Mouse (Mus musculus) hindbrain, embryonic 11.5 days (tissue): ENCODE results near the gene Lin37. TPM values are rescaled to one million over a fixed set of nuclear protein-coding genes. Genes with fewer than 3 reads are reported as not detected.

Experiments used
- ATAC-seq: fragments of 200-750 bp; cut with Nextera tagmentation; 2 replicates; pipeline ENCODE4 v1.8.0; 2017; ENCODE audit warnings: mild to moderate bottlenecking, moderate TSS enrichment, moderate library complexity; ENCODE audit not compliant: low FRiP score
- DNase-seq: peaks from one replicate; pipeline ENCODE4 v3.0.0-alpha.2; 2015; ENCODE audit warnings: low spot score
- H3K27ac ChIP-seq: fragments of 300-500 bp; sonication (generic); 2 replicates; pipeline ENCODE4 v1.5.1; 2014; ENCODE audit warnings: mild to moderate bottlenecking, low read depth, low read length
- H3K27me3 ChIP-seq: fragments of 300-500 bp; sonication (generic); 2 replicates; pipeline ENCODE4 v1.6.1; 2014; ENCODE audit warnings: mild to moderate bottlenecking, low read length, moderate library complexity, mixed read lengths; ENCODE audit not compliant: control insufficient read depth, insufficient read depth
- H3K36me3 ChIP-seq: fragments of 300-500 bp; sonication (generic); 2 replicates; pipeline ENCODE4 v1.6.1; 2014; ENCODE audit warnings: mild to moderate bottlenecking, low read length, moderate library complexity, mixed read lengths; ENCODE audit not compliant: control insufficient read depth, insufficient read depth
- H3K4me1 ChIP-seq: fragments of 300-500 bp; sonication (generic); replicated peaks from 2 replicates; pipeline ENCODE4 v1.6.1; 2014; ENCODE audit warnings: low read length, mixed read lengths; ENCODE audit not compliant: control insufficient read depth, insufficient read depth
- H3K4me2 ChIP-seq: fragments of 300-500 bp; sonication (generic); replicated peaks from 2 replicates; pipeline ENCODE4 v1.6.1; 2014; ENCODE audit warnings: mild to moderate bottlenecking, low read depth, low read length
- H3K4me3 ChIP-seq: fragments of 300-500 bp; sonication (generic); 2 replicates; pipeline ENCODE4 v1.5.1; 2014; ENCODE audit warnings: low read depth, low read length
- H3K9ac ChIP-seq: fragments of 300-500 bp; sonication (generic); 2 replicates; pipeline ENCODE4 v1.6.1; 2014; ENCODE audit warnings: low read depth, low read length
- H3K9me3 ChIP-seq: fragments of 300-500 bp; sonication (generic); 2 replicates; pipeline ENCODE4 v1.6.1; 2016; ENCODE audit warnings: low read length; ENCODE audit not compliant: control insufficient read depth
- WGBS: fragments of 180-500 bp; shearing (Covaris S2); extraction: QIAGEN DNeasy Blood & Tissue Kit; methylation state at CpG from one replicate; pipeline ENCODE4 v1.1.7; 2014; 5-methylcytosine and 5-hydroxymethylcytosine counted together
- polyA plus RNA-seq: library from polyadenylated mRNA; unstranded; fragments of >200 nt; fragmentation: Nextera tagmentation; extraction: Ambion mirVana; gene quantifications from 2 replicates; pipeline ENCODE4 v1.2.1, GENCODE M21; 2014

The Lin37 gene
- polyA plus RNA-seq, 1 experiment from 2014 or later, result 48.3 TPM

DNA sequence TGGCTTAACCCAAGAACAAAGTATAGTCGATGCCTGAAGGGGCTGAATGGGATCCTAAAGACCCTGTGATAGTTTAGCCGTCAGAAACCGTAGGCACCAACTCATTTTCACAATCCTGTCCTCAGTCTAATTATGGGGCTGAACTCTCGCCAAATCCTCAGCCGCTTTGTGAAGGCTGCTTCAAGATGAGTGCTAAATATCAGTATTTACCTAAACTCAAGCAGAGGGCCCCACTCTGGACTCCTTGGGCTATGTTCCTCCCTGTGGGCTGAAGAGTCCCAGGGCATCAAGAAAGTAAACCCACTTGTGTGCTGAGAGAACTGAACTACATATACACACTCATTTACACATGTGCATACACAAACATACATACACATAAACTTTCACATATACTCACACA is 37.2 kb upstream of the Lin37 start:
- ATAC-seq, result no peak
- Histone ChIP-seq H3K4me2 (no peak overlapping the region), H3K27ac (no peak overlapping the region), H3K9me3 (no peaks in the 10 kb centered on the region), H3K4me3 (no peak overlapping the region), H3K9ac (no peak overlapping the region), H3K4me1 (no peaks in the 10 kb centered on the region), H3K36me3 (no peaks in the 10 kb centered on the region), H3K27me3 (no peaks in the 10 kb centered on the region)
- WGBS, result 78% methylated on average over 5 of the region's 5 CpGs
- DNase-seq, result no peak

DNA sequence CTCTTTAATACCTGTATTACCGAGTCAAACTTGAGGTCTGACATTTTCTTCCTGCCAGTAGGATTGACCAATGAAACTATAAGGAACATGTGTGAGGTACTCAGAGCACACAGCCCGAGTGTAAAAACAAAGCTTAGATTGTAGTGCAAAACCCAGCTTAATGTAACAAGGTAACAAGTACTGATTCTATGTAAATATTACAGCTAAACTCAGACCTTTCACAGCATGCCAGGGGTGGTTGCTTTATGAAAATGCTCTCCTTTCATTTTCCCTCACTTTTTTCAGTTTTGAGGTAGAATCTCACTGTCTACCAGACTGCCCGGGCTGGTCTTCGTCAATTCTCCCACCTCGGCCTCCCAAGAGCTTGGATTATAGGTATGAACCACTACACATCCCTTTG is 36.5 kb upstream of the Lin37 start:
- Histone ChIP-seq H3K9ac (no peak overlapping the region), H3K4me2 (no peak overlapping the region), H3K27ac (no peak overlapping the region), H3K36me3 (no peaks in the 10 kb centered on the region), H3K27me3 (no peaks in the 10 kb centered on the region), H3K4me1 (no peaks in the 10 kb centered on the region), H3K4me3 (no peak overlapping the region), H3K9me3 (no peaks in the 10 kb centered on the region)
- DNase-seq, result no peak
- ATAC-seq, result no peak
- WGBS, result 84% methylated on average over 5 of the region's 5 CpGs

DNA sequence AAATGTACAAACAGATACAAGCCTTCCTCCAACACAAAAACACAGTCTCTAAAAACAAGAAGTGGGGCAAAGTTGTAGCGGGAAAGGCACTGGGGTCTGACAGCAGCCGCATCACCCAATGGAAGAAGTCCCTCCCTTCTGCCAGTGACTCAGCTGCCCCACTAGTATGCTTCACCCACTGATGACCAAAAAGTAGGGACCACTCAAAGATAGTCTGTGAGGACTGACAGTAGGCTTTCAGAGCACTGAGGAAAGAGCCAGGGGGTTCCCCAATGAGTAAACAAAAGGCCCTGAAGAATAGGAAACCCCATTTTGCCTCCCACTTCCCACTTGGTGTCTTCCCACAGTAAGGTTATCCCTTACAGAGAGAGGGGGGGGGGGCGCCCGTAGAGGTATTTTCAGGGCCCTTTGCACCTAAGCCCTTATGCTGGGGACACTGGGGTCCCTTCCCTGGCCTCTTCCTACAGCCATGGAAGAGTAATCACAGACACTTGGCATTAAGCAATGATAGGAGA is 34.9 kb upstream of the Lin37 start:
- Histone ChIP-seq H3K4me2 (no peak overlapping the region), H3K27ac (no peak overlapping the region), H3K4me3 (no peak overlapping the region), H3K9me3 (no peaks in the 10 kb centered on the region), H3K36me3 (no peaks in the 10 kb centered on the region), H3K27me3 (no peaks in the 10 kb centered on the region), H3K4me1 (no peaks in the 10 kb centered on the region; the same call in 1 of the 2 replicates), H3K9ac (no peak overlapping the region)
- ATAC-seq (no peak), DNase-seq (no peak)
- WGBS, result 68% methylated on average over 4 of the region's 4 CpGs

DNA sequence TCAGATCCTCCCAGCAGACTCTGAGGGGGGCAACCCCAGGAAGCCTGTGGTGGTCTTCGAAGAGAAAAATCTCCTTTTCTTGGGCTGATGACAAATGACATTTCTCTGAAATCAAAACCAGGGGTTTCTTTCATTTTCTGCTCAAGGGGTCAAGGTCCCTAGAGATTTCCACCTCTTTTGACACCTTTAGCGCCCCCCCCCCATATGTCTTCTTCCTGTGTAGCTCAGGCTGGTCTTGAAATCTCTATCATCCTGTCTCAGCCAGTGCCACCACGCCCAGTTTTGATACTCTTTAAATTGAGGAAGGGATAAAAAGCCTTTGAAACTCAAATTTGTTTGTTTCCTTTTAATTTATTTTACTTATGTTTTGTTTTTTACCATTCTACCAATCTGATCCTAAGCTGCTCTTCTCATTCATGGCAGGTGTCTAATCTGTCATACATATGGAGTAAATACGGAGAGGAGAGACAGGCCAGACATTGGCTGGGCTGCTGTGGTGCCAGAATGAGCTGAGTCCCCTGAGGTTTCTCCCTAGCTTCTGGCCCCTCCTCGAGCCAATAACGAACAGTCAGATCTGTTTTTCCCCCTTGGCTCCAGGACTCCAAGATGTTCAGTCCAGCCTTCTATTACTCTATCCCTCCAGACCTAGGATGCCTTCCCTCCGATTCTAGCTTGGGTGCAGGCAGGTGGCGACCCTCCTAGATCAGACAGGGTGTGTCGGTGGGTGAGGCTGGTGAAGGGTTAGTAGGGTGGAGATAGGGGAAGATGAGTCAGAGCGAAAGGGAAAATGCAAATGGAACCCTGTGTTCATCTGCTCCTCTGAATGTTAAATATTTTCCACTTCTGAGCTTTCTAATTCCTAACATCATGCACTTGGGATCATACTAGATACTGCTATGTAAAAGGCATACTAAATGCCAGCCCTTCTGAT is 34.2 kb upstream of the Lin37 start:
- Histone ChIP-seq H3K9me3 (no peaks in the 10 kb centered on the region), H3K27ac (no peak overlapping the region), H3K9ac (no peak overlapping the region), H3K4me2 (no peak overlapping the region), H3K27me3 (no peaks in the 10 kb centered on the region), H3K4me1 (no peaks in the 10 kb centered on the region; the same call in 1 of the 2 replicates), H3K36me3 (no peaks in the 10 kb centered on the region), H3K4me3 (no peak overlapping the region)
- ATAC-seq (no peak), DNase-seq (no peak)
- WGBS, result 69% methylated on average over 10 of the region's 10 CpGs

DNA sequence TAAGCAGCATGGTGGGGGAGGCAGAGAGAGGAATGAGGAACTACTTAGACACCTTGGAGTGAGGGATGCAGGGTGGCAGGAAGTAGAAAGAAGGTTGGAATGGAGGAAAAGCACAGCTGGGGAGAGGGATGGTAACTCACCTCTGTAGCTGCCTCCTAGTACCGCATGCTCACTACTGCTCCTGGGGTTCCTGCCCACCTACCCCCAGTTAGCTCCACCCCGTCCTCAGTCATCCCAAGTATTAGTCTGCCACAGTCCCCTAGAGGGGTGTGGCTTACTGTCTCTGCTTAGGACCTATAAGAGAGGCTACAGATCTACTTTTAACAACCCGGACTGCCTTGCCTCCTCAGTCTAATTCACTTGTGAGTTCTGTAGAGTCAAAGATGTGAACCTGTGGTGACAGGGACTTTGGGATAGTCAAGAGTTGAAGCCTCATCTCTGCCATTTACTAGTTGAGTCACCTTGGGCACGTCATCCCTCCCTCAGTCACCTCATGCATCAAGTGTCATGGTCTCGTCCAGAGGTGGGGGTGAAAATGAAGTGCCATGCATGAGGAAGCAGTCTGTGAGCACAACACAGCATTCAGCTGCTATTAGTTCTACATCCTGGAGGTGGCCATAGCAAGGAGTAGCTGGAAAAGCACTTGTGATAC is 33.3 kb upstream of the Lin37 start:
- Histone ChIP-seq H3K4me1 (no peaks in the 10 kb centered on the region; the same call in 1 of the 2 replicates), H3K27ac (no peak overlapping the region), H3K9me3 (no peaks in the 10 kb centered on the region), H3K9ac (no peak overlapping the region), H3K4me2 (no peak overlapping the region), H3K36me3 (no peaks in the 10 kb centered on the region), H3K4me3 (no peak overlapping the region), H3K27me3 (no peaks in the 10 kb centered on the region)
- no peak for DNase-seq
- ATAC-seq, result no peak
- 55% methylated on average over 5 of the region's 5 CpGs for WGBS

DNA sequence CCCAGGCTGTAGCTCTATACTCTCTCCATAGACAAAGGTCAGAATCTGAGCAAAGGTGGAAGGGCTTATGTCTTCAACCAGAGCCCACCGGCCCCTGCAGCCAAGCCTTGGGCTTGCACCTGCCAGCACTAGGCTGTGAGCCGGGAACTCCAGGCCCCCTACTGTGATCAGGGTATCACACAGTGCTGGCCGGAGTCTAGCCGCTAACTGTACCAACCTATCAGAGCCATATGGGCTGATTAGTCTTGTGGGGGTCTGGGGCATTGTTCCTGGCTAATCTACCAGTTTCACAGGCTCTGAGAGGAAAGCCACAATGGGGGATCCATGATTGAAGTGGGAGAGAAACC is 31.9 kb upstream of the Lin37 start:
- no peak for ATAC-seq
- no peak overlapping the region; the same call in 1 of the 2 replicates for H3K9ac ChIP-seq
- 37% methylated on average over 4 of the region's 4 CpGs for WGBS
- peaks cover 5% of the 10 kb centered on the region for H3K4me1 ChIP-seq
- H3K4me2 ChIP-seq, result no peak overlapping the region
- no peak overlapping the region for H3K27ac ChIP-seq
- H3K36me3 ChIP-seq, result no peaks in the 10 kb centered on the region
- H3K4me3 ChIP-seq, result no peak overlapping the region
- no peak for DNase-seq
- no peaks in the 10 kb centered on the region for H3K27me3 ChIP-seq
- no peaks in the 10 kb centered on the region for H3K9me3 ChIP-seq

DNA sequence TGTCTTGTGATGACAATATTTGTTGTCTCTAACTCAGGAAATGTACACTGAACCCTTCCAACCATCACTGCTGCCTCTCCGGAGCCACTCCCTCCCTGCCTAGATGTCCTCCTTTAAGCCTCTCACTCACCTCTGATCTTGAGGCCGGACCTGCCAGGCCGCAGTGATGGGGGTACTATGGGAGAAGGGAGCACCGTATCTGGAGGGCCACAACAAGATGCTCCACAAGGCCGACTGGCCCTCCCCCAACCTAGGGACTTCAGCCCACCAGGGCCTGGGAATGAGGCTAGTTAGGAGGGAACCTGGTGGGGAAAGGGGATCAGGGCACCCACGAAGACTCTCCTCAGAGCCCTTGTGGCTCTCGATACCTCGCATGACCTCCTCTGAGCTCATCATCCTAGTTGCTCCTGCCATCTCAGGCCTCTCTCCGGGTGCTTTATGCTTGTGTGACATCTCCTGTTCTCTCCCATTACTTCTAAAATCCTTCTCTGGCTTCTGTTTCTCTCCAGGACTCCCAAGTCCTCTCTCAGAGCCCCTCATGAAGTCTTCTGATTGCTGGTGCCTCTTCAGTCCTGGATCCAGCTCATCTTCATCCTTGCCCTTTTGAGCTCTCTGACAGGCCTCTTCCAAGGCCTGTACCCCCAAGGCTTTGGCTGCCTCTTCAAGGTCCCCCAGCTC is 31.4 kb upstream of the Lin37 start:
- Histone ChIP-seq H3K27ac (no peak overlapping the region), H3K4me3 (no peak overlapping the region), H3K9ac (no peak overlapping the region), H3K4me1 (peaks cover 5% of the 10 kb centered on the region), H3K4me2 (no peak overlapping the region), H3K27me3 (no peaks in the 10 kb centered on the region), H3K9me3 (no peaks in the 10 kb centered on the region), H3K36me3 (no peaks in the 10 kb centered on the region)
- ATAC-seq (no peak), DNase-seq (no peak)
- 86% methylated on average over 9 of the region's 9 CpGs for WGBS

DNA sequence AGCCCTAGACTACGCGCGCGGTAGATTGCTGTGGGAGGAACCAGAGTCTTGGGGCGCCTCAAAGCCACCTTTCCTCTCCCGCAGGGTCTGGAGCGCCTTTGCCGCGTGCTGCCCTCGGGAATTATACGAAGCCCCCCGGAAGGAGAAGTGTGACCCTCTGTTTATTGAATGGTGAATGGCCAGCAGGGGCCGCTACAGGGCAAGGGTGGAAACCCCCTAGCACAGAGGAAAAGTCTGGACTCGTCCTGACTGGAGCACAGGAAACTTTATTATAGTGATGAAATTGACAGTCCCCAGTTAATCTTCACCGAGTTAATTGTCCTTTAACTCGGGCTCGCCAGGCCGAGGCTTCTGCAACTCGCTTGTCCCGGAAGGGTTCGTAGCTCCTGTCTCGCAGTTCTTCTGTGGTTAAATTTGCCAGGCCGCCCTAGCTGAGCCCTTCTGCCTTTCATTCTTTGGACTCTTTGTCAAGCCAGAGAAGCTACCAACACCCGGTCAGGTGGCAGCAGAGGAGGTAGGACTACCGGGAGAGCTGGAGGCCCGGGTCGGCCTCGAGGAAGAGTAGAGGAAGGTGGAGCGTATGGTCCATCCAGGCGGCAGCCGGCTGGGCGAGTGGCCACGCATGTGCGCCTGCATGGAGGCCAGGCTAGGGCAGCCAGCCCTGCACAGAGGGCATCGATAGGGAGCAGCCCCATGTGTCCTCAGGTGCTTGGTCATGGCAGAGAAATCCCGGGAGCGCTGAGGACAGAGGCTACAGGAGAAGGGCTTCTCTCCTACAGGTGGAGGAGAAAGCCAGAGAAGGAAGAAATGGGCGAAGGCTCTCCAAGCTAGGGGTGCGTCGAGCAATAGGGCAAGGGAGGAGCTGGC is 30.0 kb upstream of the Lin37 start:
- peak; percentile 94 for DNase-seq

More for the DNA sequence above, 30.0 kb upstream of the Lin37 start:
- 31% methylated on average over 40 of the region's 40 CpGs for WGBS
- peak overlapping the region; percentile 94; the same call in 1 of the 2 replicates for H3K9ac ChIP-seq
- H3K4me1 ChIP-seq, result peaks cover 5% of the 10 kb centered on the region
- ATAC-seq, result peak; percentile 73
- H3K36me3 ChIP-seq, result no peaks in the 10 kb centered on the region; the same call in 1 of the 2 replicates
- H3K4me3 ChIP-seq, result peak overlapping the region; percentile 80
- H3K27me3 ChIP-seq, result no peaks in the 10 kb centered on the region
- no peaks in the 10 kb centered on the region for H3K9me3 ChIP-seq
- H3K27ac ChIP-seq, result peak overlapping the region; percentile 45
- H3K4me2 ChIP-seq, result peak overlapping the region; percentile 60
